Comparison of ENCODE assay signal across 10 mouse cellular contexts in genomic region chr11:32542181-32542580, GRCm38 (mm10). TPM values are rescaled to one million over a fixed set of nuclear protein-coding genes. Genes with fewer than 3 reads are reported as not detected.
DNase-seq lines count a peak whose midpoint lies in the region; ATAC-seq lines count a peak whose summit lies in the region.
"Had no signal": no experiment of that assay in that cellular context is flagged by ENCODE, and none has a peak within 500 bp of the region (broad histone marks: within the 10 kb centered on the region; RNA-seq: fewer than 3 reads in every experiment).

No protein-coding gene starts in this region.

- H3K9me3 ChIP-seq in heart, embryonic 13.5 days = no peaks in the 10 kb centered on the region
- no peaks in the 10 kb centered on the region for H3K9me3 ChIP-seq in embryonic facial prominence, embryonic 10.5 days
- no peaks in the 10 kb centered on the region for H3K9me3 ChIP-seq in liver, embryonic 15.5 days (replicated peaks)
- no peaks in the 10 kb centered on the region for H3K9me3 ChIP-seq in forebrain, embryonic 14.5 days (replicated peaks; ENCODE audit: control insufficient read depth, low read length)
- H3K9me3 ChIP-seq: forebrain, embryonic 15.5 days had no signal

- peak overlapping the region; percentile 24; the same call in 1 of the 2 replicates for H3K4me2 ChIP-seq in heart, embryonic 13.5 days
- peak overlapping the region; percentile 80 for H3K4me2 ChIP-seq in liver, embryonic 15.5 days
- H3K4me2 ChIP-seq in forebrain, embryonic 14.5 days (ENCODE audit: low read length) = no peak overlapping the region
- H3K4me2 ChIP-seq: forebrain, embryonic 15.5 days had no signal

- no peak overlapping the region for H3K4me3 ChIP-seq in heart, embryonic 13.5 days
- no peak overlapping the region for H3K4me3 ChIP-seq in embryonic facial prominence, embryonic 10.5 days
- peak overlapping the region; percentile 48 for H3K4me3 ChIP-seq in liver, embryonic 15.5 days (replicated peaks)
- H3K4me3 ChIP-seq in forebrain, embryonic 14.5 days (ENCODE audit: low read depth, low read length) = no peak overlapping the region
- H3K4me3 ChIP-seq: forebrain, embryonic 15.5 days; left cerebral cortex, adult 2 months had no signal

- H3K9ac ChIP-seq in heart, embryonic 13.5 days = no peak overlapping the region
- peak overlapping the region; percentile 65 for H3K9ac ChIP-seq in liver, embryonic 15.5 days
- no peak overlapping the region for H3K9ac ChIP-seq in forebrain, embryonic 14.5 days (ENCODE audit: low read length)
- H3K9ac ChIP-seq: forebrain, embryonic 15.5 days had no signal

- intact Hi-C loops in left cerebral cortex, postnatal 36 days (cut with DNase I) = no loop called here

- no peak for DNase-seq in heart, adult 9 months (ENCODE audit: low spot score in 2 of 2)
- DNase-seq in embryonic facial prominence, embryonic 10.5 days (ENCODE audit: low spot score) = no peak
- no peak for DNase-seq in left cerebral cortex, postnatal 36 days (ENCODE audit: low spot score in 2 of 2)
- DNase-seq in forebrain, embryonic 14.5 days (ENCODE audit: low spot score) = no peak

- peak overlapping the region; percentile 53 for H3K27ac ChIP-seq in heart, embryonic 13.5 days (replicated peaks)
- H3K27ac ChIP-seq in embryonic facial prominence, embryonic 10.5 days (replicated peaks) = peak overlapping the region; percentile 44; the same call in 1 of the 2 replicates
- peak overlapping the region; percentile 94 for H3K27ac ChIP-seq in liver, embryonic 15.5 days (replicated peaks)
- H3K27ac ChIP-seq in forebrain, embryonic 14.5 days (ENCODE audit: low read depth, low read length) = no peak overlapping the region
- H3K27ac ChIP-seq: forebrain, embryonic 15.5 days; left cerebral cortex, adult 2 months had no signal

- H3K36me3 ChIP-seq in heart, embryonic 13.5 days = no peaks in the 10 kb centered on the region
- H3K36me3 ChIP-seq in embryonic facial prominence, embryonic 10.5 days (replicated peaks) = no peaks in the 10 kb centered on the region
- no peaks in the 10 kb centered on the region; the same call in 1 of the 2 replicates for H3K36me3 ChIP-seq in liver, embryonic 15.5 days (replicated peaks)
- no peaks in the 10 kb centered on the region for H3K36me3 ChIP-seq in forebrain, embryonic 14.5 days (ENCODE audit: control insufficient read depth, insufficient read depth, low read length)
- H3K36me3 ChIP-seq: forebrain, embryonic 15.5 days had no signal

- WGBS in heart, embryonic 13.5 days = 83% methylated on average over 4 of the region's 4 CpGs
- 93% methylated on average over 4 of the region's 4 CpGs for WGBS in embryonic facial prominence, embryonic 10.5 days
- WGBS in liver, embryonic 15.5 days (ENCODE audit: insufficient replicate concordance) = 26% methylated on average over 4 of the region's 4 CpGs
- 95% methylated on average over 4 of the region's 4 CpGs for WGBS in forebrain, embryonic 14.5 days

- no peaks in the 10 kb centered on the region for H3K27me3 ChIP-seq in heart, embryonic 13.5 days (replicated peaks)
- H3K27me3 ChIP-seq in embryonic facial prominence, embryonic 10.5 days (replicated peaks; ENCODE audit: low read depth, poor library complexity, severe bottlenecking) = no peaks in the 10 kb centered on the region
- H3K27me3 ChIP-seq in liver, embryonic 15.5 days = no peaks in the 10 kb centered on the region
- no peaks in the 10 kb centered on the region for H3K27me3 ChIP-seq in forebrain, embryonic 14.5 days (replicated peaks; ENCODE audit: control insufficient read depth, insufficient read depth, low read length)
- H3K27me3 ChIP-seq: forebrain, embryonic 15.5 days had no signal

- peaks cover 50% of the 10 kb centered on the region for H3K4me1 ChIP-seq in heart, embryonic 13.5 days
- H3K4me1 ChIP-seq in embryonic facial prominence, embryonic 10.5 days = peaks cover 37% of the 10 kb centered on the region
- H3K4me1 ChIP-seq in liver, embryonic 15.5 days (replicated peaks) = peaks cover 82% of the 10 kb centered on the region
- peaks cover 3% of the 10 kb centered on the region; the same call in 1 of the 2 replicates for H3K4me1 ChIP-seq in forebrain, embryonic 14.5 days (ENCODE audit: control insufficient read depth, insufficient read depth, low read length)

- no peak for ATAC-seq in heart, embryonic 13.5 days (ENCODE audit: extremely low read depth, insufficient number of reproducible peaks, low FRiP score, low TSS enrichment)
- peak; percentile 55 for ATAC-seq in CD4-positive, CD25-positive, alpha-beta regulatory T cell, adult 4 months
- ATAC-seq in liver, embryonic 15.5 days (ENCODE audit: insufficient read depth) = 0 out of 2 replicates have a peak, but pooled peaks have one; percentile 2
- no peak for ATAC-seq in megakaryocyte-erythroid progenitor cell, adult 5-6 weeks (replicated peaks; ENCODE audit: low FRiP score, low TSS enrichment, poor library complexity, severe bottlenecking)
- no peak for ATAC-seq in forebrain, embryonic 14.5 days
- ATAC-seq: forebrain, embryonic 15.5 days had no signal

RNA-seq across cellular contexts. Expression of gene Stk10, which starts 9.1 kb away (rescaled TPM):
- polyA plus RNA-seq in heart, embryonic 13.5 days (2015; fragmentation: Nextera tagmentation; extraction: Ambion mirVana) = 2.3 and 2.6 TPM in 2 replicates
- 100 to 1,000 TPM in 1 of 2 experiments, 10 to 100 TPM in 1; 84.0 to 217 TPM for polyA plus RNA-seq in CD4-positive, CD25-positive, alpha-beta regulatory T cell, adult 4 months (2017; shearing (Covaris generic))
- 2.2 and 3.0 TPM in 2 replicates for polyA plus RNA-seq in embryonic facial prominence, embryonic 10.5 days (2016; fragmentation: Nextera tagmentation; extraction: Ambion mirVana)
- polyA plus RNA-seq in liver, embryonic 15.5 days (2015; fragmentation: Nextera tagmentation; extraction: Ambion mirVana) = 4.3 TPM in 2 replicates
- total RNA-seq in left cerebral cortex, postnatal 36 days (2021) = 1 to 10 TPM; 6.7 to 8.7 TPM
- total RNA-seq in megakaryocyte-erythroid progenitor cell, adult 5-6 weeks (2014; fragmentation: Nextera tagmentation) = 11.3 and 16.1 TPM in 2 replicates
- total RNA-seq in megakaryocyte-erythroid progenitor cell, adult 5-6 weeks (2017) = 8.7 and 11.2 TPM in 2 replicates
- polyA plus RNA-seq in forebrain, embryonic 14.5 days (2014; fragmentation: Nextera tagmentation; extraction: Ambion mirVana) = 0.80 and 1.1 TPM in 2 replicates

RNA-seq across cellular contexts. Expression of gene Efcab9, which starts 10.3 kb away (rescaled TPM):
- 0.25 TPM in 1 of 2 replicates, not detected in the other for polyA plus RNA-seq in heart, embryonic 13.5 days (2015; fragmentation: Nextera tagmentation; extraction: Ambion mirVana)
- 1 to 10 TPM in 1 of 2 experiments, under 1 TPM in 1; 0.87 to 1.1 TPM for polyA plus RNA-seq in CD4-positive, CD25-positive, alpha-beta regulatory T cell, adult 4 months (2017; shearing (Covaris generic))
- 0.39 TPM in 1 of 2 replicates, not detected in the other for polyA plus RNA-seq in embryonic facial prominence, embryonic 10.5 days (2016; fragmentation: Nextera tagmentation; extraction: Ambion mirVana)
- 0.20 and 0.41 TPM in 2 replicates for polyA plus RNA-seq in liver, embryonic 15.5 days (2015; fragmentation: Nextera tagmentation; extraction: Ambion mirVana)
- total RNA-seq in left cerebral cortex, postnatal 36 days (2021) = 1 to 10 TPM in 1 of 2 experiments, under 1 TPM in 1; 0.63 to 1.8 TPM
- not detected in 2 replicates for total RNA-seq in megakaryocyte-erythroid progenitor cell, adult 5-6 weeks (2014; fragmentation: Nextera tagmentation)
- total RNA-seq in megakaryocyte-erythroid progenitor cell, adult 5-6 weeks (2017) = not detected in 2 replicates
- 0.31 TPM in 1 of 2 replicates, not detected in the other for polyA plus RNA-seq in forebrain, embryonic 14.5 days (2014; fragmentation: Nextera tagmentation; extraction: Ambion mirVana)

Comparison
In these comparisons a context has a peak if more than half of its experiments do, and no peak if none do; other contexts are left out.
1. ATAC-seq: peak in CD4-positive, CD25-positive, alpha-beta regulatory T cell, adult 4 months (single experiment) and liver, embryonic 15.5 days (single experiment); none in heart, embryonic 13.5 days (single experiment), megakaryocyte-erythroid progenitor cell, adult 5-6 weeks (single experiment) and forebrain, embryonic 14.5 days (single experiment).
2. RNA of gene Stk10, which starts 9.1 kb away (polyA plus RNA-seq): 84.0 to 217 TPM in CD4-positive, CD25-positive, alpha-beta regulatory T cell, adult 4 months; 4.3 TPM in liver, embryonic 15.5 days, 2.2 to 3.0 TPM in embryonic facial prominence, embryonic 10.5 days, 2.3 to 2.6 TPM in heart, embryonic 13.5 days and 0.80 to 1.1 TPM in forebrain, embryonic 14.5 days; every median in the first group is over 10 times any median in the second.